Mouse (Mus musculus): ENCODE measurements around the gene Chrna10.

- TF ChIP-seq CTCF (IDR thresholded peaks at IDR 0.05; ENCODE audit: control insufficient read depth, insufficient read depth, insufficient read length) (no peak), USF1 (IDR thresholded peaks at IDR 0.05; ENCODE audit: low read depth) (no peak), CEBPB (IDR thresholded peaks at IDR 0.05; ENCODE audit: low read depth) (no peak), FOSL1 (IDR thresholded peaks at IDR 0.05; ENCODE audit: insufficient read depth, low read length, poor library complexity, severe bottlenecking) (no peak)
Observed at GRCm38 (mm10) chr7:102132395-102132794, 15.8 kb upstream of the Chrna10 start.
